Mouse (Mus musculus): ENCODE results near the gene Igfbp7.

Igfbp7 gene

GRCm38 (mm10) chr5:77354361-77354787, 53.5 kb downstream of the Igfbp7 start:
- DNase-seq (ENCODE audit: low spot score in 2 of 2) = peak; percentile 67 to 74

GRCm38 (mm10) chr5:77351691-77352090, 56.1 kb downstream of the Igfbp7 start:
- DNase-seq (ENCODE audit: low spot score in 2 of 2) = no peak

- no peak for DNase-seq (ENCODE audit: low spot score in 2 of 2)
Measured at GRCm38 (mm10) chr5:77349971-77350658, 57.7 kb downstream of the Igfbp7 start.

- no peak for DNase-seq (ENCODE audit: low spot score in 2 of 2)
Measured at GRCm38 (mm10) chr5:77348901-77349300, 58.9 kb downstream of the Igfbp7 start.

GRCm38 (mm10) chr5:77340033-77340432, 67.8 kb downstream of the Igfbp7 start:
- no peak for DNase-seq (ENCODE audit: low spot score in 2 of 2)

- no peak for DNase-seq (ENCODE audit: low spot score in 2 of 2)
Measured at GRCm38 (mm10) chr5:77330154-77330553, 77.7 kb downstream of the Igfbp7 start.

- no peak for DNase-seq (ENCODE audit: low spot score in 2 of 2)
Measured at GRCm38 (mm10) chr5:77324936-77325335, 82.9 kb downstream of the Igfbp7 start.

GRCm38 (mm10) chr5:77314986-77315385, 92.9 kb downstream of the Igfbp7 start:
- DNase-seq (ENCODE audit: low spot score in 2 of 2) = no peak

- no peak for DNase-seq (ENCODE audit: low spot score in 2 of 2)
Measured at GRCm38 (mm10) chr5:77314206-77314605, 93.6 kb downstream of the Igfbp7 start.

GRCm38 (mm10) chr5:77309924-77310772, 97.7 kb downstream of the Igfbp7 start, which contains the start of the genes Noa1 and Polr2b:
Gene Noa1, minus strand, starts transcription at chr5:77310084.
Gene Polr2b, plus strand, starts transcription at chr5:77310147.
- peak; percentile 98 to 99 for DNase-seq (ENCODE audit: low spot score in 2 of 2)

- DNase-seq (ENCODE audit: low spot score in 2 of 2) = peak in 1 of 2 experiments; percentile 2
Measured at GRCm38 (mm10) chr5:77309051-77309906, 98.6 kb downstream of the Igfbp7 start.

GRCm38 (mm10) chr5:77307821-77308553, 99.9 kb downstream of the Igfbp7 start:
- no peak for DNase-seq (ENCODE audit: low spot score in 2 of 2)

GRCm38 (mm10) chr5:77301296-77301903, 106.4 kb downstream of the Igfbp7 start:
- no peak for DNase-seq (ENCODE audit: low spot score in 2 of 2)

GRCm38 (mm10) chr5:77299486-77299885, 108.4 kb downstream of the Igfbp7 start:
- DNase-seq (ENCODE audit: low spot score in 2 of 2) = no peak
